Mouse (Mus musculus): ENCODE results near the gene Hspa4l. TPM values are rescaled to one million over a fixed set of nuclear protein-coding genes. Genes with fewer than 3 reads are reported as not detected.
"Not testable (repeated sequence)": the region's sequence is repeated elsewhere in the genome, so short reads cannot be mapped to it uniquely, and the experiment has no call there.

Hspa4l gene
- polyA plus RNA-seq, 1 experiment: 14.5 TPM

GRCm38 (mm10) chr3:40808686-40809085 is 64.4 kb downstream of the Hspa4l start:
- DNase-seq: no peak
- TF ChIP-seq POLR2A (IDR thresholded peaks at IDR 0.05; ENCODE audit: borderline replicate concordance, extremely low read depth, low read depth, low read length) (no peak), CTCF (IDR thresholded peaks at IDR 0.05; ENCODE audit: insufficient read depth, low read length) (no peak)
- no peaks in the 10 kb centered on the region for H3K4me1 ChIP-seq (ENCODE audit: control insufficient read depth, insufficient read depth, low read length)
- H3K4me3 ChIP-seq (replicated peaks; ENCODE audit: extremely low read depth, low read depth, low read length): no peak overlapping the region
- WGBS: 84% methylated on average over 10 of the region's 10 CpGs

GRCm38 (mm10) chr3:40809894-40810293 is 65.6 kb downstream of the Hspa4l start:
- H3K4me1 ChIP-seq (ENCODE audit: control insufficient read depth, insufficient read depth, low read length): no peaks in the 10 kb centered on the region
- no peak overlapping the region for H3K4me3 ChIP-seq (replicated peaks; ENCODE audit: extremely low read depth, low read depth, low read length)
- no peak for DNase-seq
- TF ChIP-seq POLR2A (IDR thresholded peaks at IDR 0.05; ENCODE audit: borderline replicate concordance, extremely low read depth, low read depth, low read length) (no peak), CTCF (IDR thresholded peaks at IDR 0.05; ENCODE audit: insufficient read depth, low read length) (no peak)
- WGBS: 78% methylated on average over 2 of the region's 2 CpGs

GRCm38 (mm10) chr3:40813275-40813674 is 69.0 kb downstream of the Hspa4l start:
- H3K4me1 ChIP-seq (ENCODE audit: control insufficient read depth, insufficient read depth, low read length): no peaks in the 10 kb centered on the region
- no peak for DNase-seq
- H3K4me3 ChIP-seq (replicated peaks; ENCODE audit: extremely low read depth, low read depth, low read length): no peak overlapping the region
- no peak for TF ChIP-seq CTCF (IDR thresholded peaks at IDR 0.05; ENCODE audit: insufficient read depth, low read length)
- TF ChIP-seq POLR2A (IDR thresholded peaks at IDR 0.05; ENCODE audit: borderline replicate concordance, extremely low read depth, low read depth, low read length): no peak
- 91% methylated on average over 2 of the region's 2 CpGs for WGBS

GRCm38 (mm10) chr3:40845521-40845920 is 101.2 kb downstream of the Hspa4l start:
- WGBS: 69% methylated on average over 6 of the region's 6 CpGs
- not testable (repeated sequence) for DNase-seq; H3K4me3 ChIP-seq (replicated peaks; ENCODE audit: extremely low read depth, low read depth, low read length); H3K4me1 ChIP-seq (ENCODE audit: control insufficient read depth, insufficient read depth, low read length)

Other genes with a start within 250 kb of the Hspa4l start
- gene Intu, start 213.2 kb upstream of the Hspa4l start, polyA plus RNA-seq (2012; rRNA removed): 3.0 and 4.0 TPM in 2 replicates
- 0.17 and 0.18 TPM in 2 replicates for gene Slc25a31, start 35.6 kb upstream of the Hspa4l start, polyA plus RNA-seq (2012; rRNA removed)
- 1.5 and 1.8 TPM in 2 replicates for gene Plk4, start 55.5 kb downstream of the Hspa4l start, polyA plus RNA-seq (2012; rRNA removed)
- gene Mfsd8, start 102.4 kb downstream of the Hspa4l start, polyA plus RNA-seq (2012; rRNA removed): 2.8 and 4.4 TPM in 2 replicates
- gene Abhd18, start 102.5 kb downstream of the Hspa4l start, polyA plus RNA-seq (2012; rRNA removed): 2.5 and 3.0 TPM in 2 replicates
- gene 1700034I23Rik, start 158.0 kb downstream of the Hspa4l start, polyA plus RNA-seq (2012; rRNA removed): not detected in 2 replicates
- gene Larp1b, start 205.3 kb downstream of the Hspa4l start, polyA plus RNA-seq (2012; rRNA removed): 3.7 and 4.4 TPM in 2 replicates